Mouse (Mus musculus): ENCODE measurements around the gene Tyrp1.

Tyrp1 gene

GRCm38 (mm10) chr4:80895278-80895894 lies 61.5 kb downstream of the Tyrp1 start:
- DNase-seq = no peak

All from kidney, adult 18-20 months (tissue).